In genomic region chr4:109762768-109763501, GRCm38 (mm10) we compare ENCODE assay signal across 13 mouse cellular contexts.
A peak's percentile ranks its signal among the peaks of the same experiment; 100 is the strongest.
DNase-seq lines count a peak whose midpoint lies in the region; ATAC-seq and TF ChIP-seq lines count a peak whose summit lies in the region.
"Had no signal": no experiment of that assay in that cellular context is flagged by ENCODE, and none has a peak within 500 bp of the region (broad histone marks: within the 10 kb centered on the region; RNA-seq: fewer than 3 reads in every experiment).

No protein-coding gene starts in this region.

- WGBS in midbrain, embryonic 16.5 days = 12% methylated on average over 7 of the region's 7 CpGs
- 70% methylated on average over 7 of the region's 7 CpGs for WGBS in intestine, postnatal 0 days
- WGBS in liver, postnatal 0 days (ENCODE audit: insufficient replicate concordance) = 82% methylated on average over 7 of the region's 7 CpGs
- 62% methylated on average over 7 of the region's 7 CpGs for WGBS in kidney, embryonic 16.5 days

- no peaks in the 10 kb centered on the region for H3K9me3 ChIP-seq in midbrain, embryonic 16.5 days (replicated peaks; ENCODE audit: control insufficient read depth, low read length, poor library complexity, severe bottlenecking)
- H3K9me3 ChIP-seq in intestine, postnatal 0 days (ENCODE audit: control insufficient read depth) = no peaks in the 10 kb centered on the region
- no peaks in the 10 kb centered on the region for H3K9me3 ChIP-seq in liver, postnatal 0 days (ENCODE audit: low read length)
- no peaks in the 10 kb centered on the region for H3K9me3 ChIP-seq in kidney, embryonic 16.5 days (ENCODE audit: low read length)
- H3K9me3 ChIP-seq: limb, embryonic 15.5 days had no signal

- TF ChIP-seq EP300 in liver, postnatal 0 days (IDR thresholded peaks at IDR 0.05; ENCODE audit: low read depth) = no peak

- no peak overlapping the region for H3K4me3 ChIP-seq in midbrain, embryonic 16.5 days (ENCODE audit: low read depth, low read length)
- H3K4me3 ChIP-seq in intestine, postnatal 0 days (ENCODE audit: low read depth, low read length) = no peak overlapping the region
- no peak overlapping the region for H3K4me3 ChIP-seq in liver, postnatal 0 days (ENCODE audit: low read depth, low read length)
- no peak overlapping the region for H3K4me3 ChIP-seq in kidney, embryonic 16.5 days (ENCODE audit: low read length)
- H3K4me3 ChIP-seq: limb, embryonic 15.5 days had no signal

- 0 out of 2 replicates have a peak, but pooled peaks have one; percentile 48 for ATAC-seq in midbrain, embryonic 16.5 days
- no peak for ATAC-seq in intestine, postnatal 0 days
- ATAC-seq in liver, postnatal 0 days = no peak
- ATAC-seq in kidney, embryonic 16.5 days (ENCODE audit: low FRiP score, low TSS enrichment) = no peak

- H3K9ac ChIP-seq in midbrain, embryonic 16.5 days (ENCODE audit: low read depth, low read length) = no peak overlapping the region
- no peak overlapping the region for H3K9ac ChIP-seq in intestine, postnatal 0 days (ENCODE audit: low read depth, low read length)
- no peak overlapping the region for H3K9ac ChIP-seq in liver, postnatal 0 days (replicated peaks)
- no peak overlapping the region for H3K9ac ChIP-seq in kidney, embryonic 16.5 days (replicated peaks; ENCODE audit: low read length)
- H3K9ac ChIP-seq: limb, embryonic 15.5 days had no signal

- TF ChIP-seq CTCF in intestine, postnatal 0 days (IDR thresholded peaks at IDR 0.05; ENCODE audit: low read depth) = no peak
- TF ChIP-seq CTCF in liver, postnatal 0 days (IDR thresholded peaks at IDR 0.05; ENCODE audit: low read depth) = no peak

- no peaks in the 10 kb centered on the region for H3K36me3 ChIP-seq in midbrain, embryonic 16.5 days (ENCODE audit: control insufficient read depth, insufficient read depth, low read length)
- no peaks in the 10 kb centered on the region for H3K36me3 ChIP-seq in intestine, postnatal 0 days (ENCODE audit: control insufficient read depth, insufficient read depth)
- no peaks in the 10 kb centered on the region for H3K36me3 ChIP-seq in liver, postnatal 0 days (replicated peaks; ENCODE audit: insufficient read depth, low read length)
- no peaks in the 10 kb centered on the region for H3K36me3 ChIP-seq in kidney, embryonic 16.5 days (ENCODE audit: insufficient read depth, low read length)
- H3K36me3 ChIP-seq: limb, embryonic 15.5 days had no signal

- DNase-seq in ZHBTc4 (ENCODE audit: low read depth, low spot score) = peak; percentile 35
- DNase-seq in cerebellum, postnatal 25 days = peak; percentile 29 to 58
- peak; percentile 55 for DNase-seq in forelimb bud, embryonic 11.5 days (ENCODE audit: low read depth, low spot score)
- no peak for DNase-seq in gastrocnemius, postnatal 10 days
- no peak for DNase-seq in liver, postnatal 0 days
- DNase-seq: adrenal gland, postnatal 25 days; heart, adult 11 months; right cerebral cortex, postnatal 25 days; thymus, postnatal 4 days had no signal

- no peak overlapping the region for H3K27ac ChIP-seq in midbrain, embryonic 16.5 days (ENCODE audit: low read length)
- no peak overlapping the region for H3K27ac ChIP-seq in intestine, postnatal 0 days (ENCODE audit: low read depth, low read length)
- no peak overlapping the region for H3K27ac ChIP-seq in liver, postnatal 0 days (ENCODE audit: low read depth)
- no peak overlapping the region for H3K27ac ChIP-seq in kidney, embryonic 16.5 days (ENCODE audit: low read length)
- H3K27ac ChIP-seq: limb, embryonic 15.5 days had no signal

- no peak overlapping the region for H3K4me2 ChIP-seq in midbrain, embryonic 16.5 days (ENCODE audit: low read length)
- no peak overlapping the region for H3K4me2 ChIP-seq in intestine, postnatal 0 days (replicated peaks; ENCODE audit: low read depth)
- no peak overlapping the region for H3K4me2 ChIP-seq in liver, postnatal 0 days (ENCODE audit: low read depth, low read length)
- no peak overlapping the region for H3K4me2 ChIP-seq in kidney, embryonic 16.5 days (replicated peaks; ENCODE audit: low read depth, low read length)
- H3K4me2 ChIP-seq: limb, embryonic 15.5 days had no signal

- H3K4me1 ChIP-seq in midbrain, embryonic 16.5 days (ENCODE audit: control insufficient read depth, insufficient read depth, low read length) = no peaks in the 10 kb centered on the region; the same call in 1 of the 2 replicates
- no peaks in the 10 kb centered on the region for H3K4me1 ChIP-seq in intestine, postnatal 0 days (replicated peaks; ENCODE audit: control insufficient read depth, insufficient read depth, low read length)
- no peaks in the 10 kb centered on the region for H3K4me1 ChIP-seq in liver, postnatal 0 days (ENCODE audit: insufficient read depth)
- no peaks in the 10 kb centered on the region for H3K4me1 ChIP-seq in kidney, embryonic 16.5 days (ENCODE audit: insufficient read depth, low read length)
- H3K4me1 ChIP-seq: limb, embryonic 15.5 days had no signal

- H3K27me3 ChIP-seq in midbrain, embryonic 16.5 days (ENCODE audit: control insufficient read depth, insufficient read depth, low read depth, low read length) = no peaks in the 10 kb centered on the region
- no peaks in the 10 kb centered on the region for H3K27me3 ChIP-seq in intestine, postnatal 0 days (replicated peaks; ENCODE audit: control insufficient read depth, insufficient read depth, low read length)
- H3K27me3 ChIP-seq in liver, postnatal 0 days (ENCODE audit: insufficient read depth, low read length) = no peaks in the 10 kb centered on the region
- no peaks in the 10 kb centered on the region for H3K27me3 ChIP-seq in kidney, embryonic 16.5 days (ENCODE audit: insufficient read depth, low read length)
- H3K27me3 ChIP-seq: limb, embryonic 15.5 days had no signal

Comparison
In these comparisons a context has a peak if more than half of its experiments do, and no peak if none do; other contexts are left out.
1. DNase-seq: peak in ZHBTc4 (single experiment), cerebellum, postnatal 25 days (2 of 2) and forelimb bud, embryonic 11.5 days (single experiment); none in gastrocnemius, postnatal 10 days (single experiment) and liver, postnatal 0 days (single experiment).